Mouse (Mus musculus): ENCODE results near the gene Rnf40.
A peak's percentile ranks its signal among the peaks of the same experiment; 100 is the strongest.

The Rnf40 gene

GRCm38 (mm10) chr7:127588011-127588871 lies at the start of gene Rnf40, which contains the start of gene Ccdc189:
TSS of gene Rnf40 (plus strand) at chr7:127588767.
TSS of gene Ccdc189 (minus strand) at chr7:127588595.
- peak; percentile 96 for DNase-seq (ENCODE audit: low spot score)

- DNase-seq (ENCODE audit: low spot score), result no peak
Measured at GRCm38 (mm10) chr7:127541671-127542070, 46.9 kb upstream of the Rnf40 start.

- DNase-seq (ENCODE audit: low spot score), result no peak
Measured at GRCm38 (mm10) chr7:127549116-127549835, 39.3 kb upstream of the Rnf40 start.

- DNase-seq (ENCODE audit: low spot score), result no peak
Measured at GRCm38 (mm10) chr7:127551558-127551957, 37.0 kb upstream of the Rnf40 start.

GRCm38 (mm10) chr7:127560580-127560979 lies 28.0 kb upstream of the Rnf40 start:
- DNase-seq (ENCODE audit: low spot score), result no peak

GRCm38 (mm10) chr7:127561340-127561858 lies 27.2 kb upstream of the Rnf40 start, which contains the start of gene Tmem265:
TSS of gene Tmem265 (plus strand) at chr7:127561390.
- DNase-seq (ENCODE audit: low spot score), result no peak

- no peak for DNase-seq (ENCODE audit: low spot score)
Measured at GRCm38 (mm10) chr7:127564381-127565150, 24.0 kb upstream of the Rnf40 start.

GRCm38 (mm10) chr7:127572895-127573471 lies 15.6 kb upstream of the Rnf40 start, which contains the start of gene Phkg2:
TSS of gene Phkg2 (plus strand) at chr7:127573340.
- DNase-seq (ENCODE audit: low spot score), result peak; percentile 93

- DNase-seq (ENCODE audit: low spot score), result no peak
Measured at GRCm38 (mm10) chr7:127573503-127574008, 15.0 kb upstream of the Rnf40 start.

- DNase-seq (ENCODE audit: low spot score), result no peak
Measured at GRCm38 (mm10) chr7:127574115-127574514, 14.5 kb upstream of the Rnf40 start.

GRCm38 (mm10) chr7:127583260-127583659 lies 5.3 kb upstream of the Rnf40 start:
- no peak for DNase-seq (ENCODE audit: low spot score)

- DNase-seq (ENCODE audit: low spot score), result no peak
Measured at GRCm38 (mm10) chr7:127585031-127585430, 3.5 kb upstream of the Rnf40 start.

- DNase-seq (ENCODE audit: low spot score), result no peak
Measured at GRCm38 (mm10) chr7:127586149-127586548, 2.4 kb upstream of the Rnf40 start.

GRCm38 (mm10) chr7:127587196-127587595 lies 1.4 kb upstream of the Rnf40 start:
- DNase-seq (ENCODE audit: low spot score), result no peak

- DNase-seq (ENCODE audit: low spot score), result no peak
Measured at GRCm38 (mm10) chr7:127588901-127589300, 334 bp downstream of the Rnf40 start.

GRCm38 (mm10) chr7:127589637-127590036 lies 1.1 kb downstream of the Rnf40 start:
- no peak for DNase-seq (ENCODE audit: low spot score)

GRCm38 (mm10) chr7:127591108-127591507 lies 2.5 kb downstream of the Rnf40 start:
- no peak for DNase-seq (ENCODE audit: low spot score)

GRCm38 (mm10) chr7:127592575-127592974 lies 4.0 kb downstream of the Rnf40 start:
- DNase-seq (ENCODE audit: low spot score), result peak; percentile 33

GRCm38 (mm10) chr7:127596747-127597146 lies 8.2 kb downstream of the Rnf40 start:
- DNase-seq (ENCODE audit: low spot score), result no peak

GRCm38 (mm10) chr7:127600612-127601011 lies 12.0 kb downstream of the Rnf40 start:
- no peak for DNase-seq (ENCODE audit: low spot score)

- DNase-seq (ENCODE audit: low spot score), result no peak
Measured at GRCm38 (mm10) chr7:127601735-127602134, 13.2 kb downstream of the Rnf40 start.

Data from ovary, adult 18-20 months (tissue).